Mouse (Mus musculus): ENCODE results near the gene Igfn1. TPM values are rescaled to one million over a fixed set of nuclear protein-coding genes. Genes with fewer than 3 reads are reported as not detected.

Gene Igfn1
- total and polyA plus RNA-seq, 3 experiments, result not detected

DNA sequence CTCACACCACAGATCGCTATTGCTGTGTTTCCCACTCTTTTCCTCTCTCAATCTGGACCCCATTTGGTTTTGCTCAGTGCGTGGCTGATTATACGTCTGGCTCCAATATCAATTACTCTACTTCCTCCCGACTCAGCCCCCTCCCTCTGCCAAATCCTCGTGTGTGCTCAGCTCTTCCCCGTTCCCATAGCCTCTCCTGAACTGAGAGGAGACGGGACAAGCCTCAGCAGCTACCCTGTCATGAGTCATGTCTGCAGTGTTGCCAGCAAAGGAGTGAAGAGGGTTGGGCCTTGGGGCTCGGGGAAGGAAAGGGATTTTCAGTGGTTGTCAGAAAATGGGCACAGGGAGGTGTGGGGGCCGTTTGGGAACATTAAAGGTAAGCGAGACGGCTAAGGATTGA is 99.4 kb downstream of the Igfn1 start:
- intact Hi-C loops (cut with DNase I), result no loop called here
- no peaks in the 10 kb centered on the region for H3K27me3 ChIP-seq (ENCODE audit: control insufficient read depth, insufficient read depth, low read length)
- 50% methylated on average over 11 of the region's 11 CpGs for WGBS
- no peak for DNase-seq
- no peak overlapping the region for H3K4me3 ChIP-seq
- H3K9ac ChIP-seq (ENCODE audit: low read depth, low read length), result no peak overlapping the region
- TF ChIP-seq CTCF (IDR thresholded peaks at IDR 0.05) (no peak), POLR2A (IDR thresholded peaks at IDR 0.05; ENCODE audit: insufficient read depth, low read depth, low read length) (no peak), EP300 (IDR thresholded peaks at IDR 0.05; ENCODE audit: insufficient read depth, low read depth, low read length) (no peak)
- no peaks in the 10 kb centered on the region for H3K36me3 ChIP-seq (ENCODE audit: control insufficient read depth, insufficient read depth, low read length)
- H3K27ac ChIP-seq, result no peak overlapping the region
- no peaks in the 10 kb centered on the region for H3K4me1 ChIP-seq (ENCODE audit: control insufficient read depth, insufficient read depth, low read length)
- no peaks in the 10 kb centered on the region for H3K79me2 ChIP-seq (replicated peaks; ENCODE audit: control insufficient read depth, insufficient read depth, low read length)

Other genes with a start within 250 kb of the Igfn1 start
- 10 to 100 TPM in 1 of 2 experiments, 1 to 10 TPM in 1; 8.4 to 11.5 TPM for gene Phlda3, start 240.2 kb downstream of the Igfn1 start, total RNA-seq (2021)
- gene Phlda3, start 240.2 kb downstream of the Igfn1 start, polyA plus RNA-seq (2012; rRNA removed), result 23.3 and 36.8 TPM in 2 replicates
- gene Tnni1, start 226.9 kb downstream of the Igfn1 start, total RNA-seq (2021), result 1 to 10 TPM in 1 of 2 experiments, under 1 TPM in 1; 0.84 to 1.1 TPM
- 1.3 and 2.5 TPM in 2 replicates for gene Tnni1, start 226.9 kb downstream of the Igfn1 start, polyA plus RNA-seq (2012; rRNA removed)
- 1 to 10 TPM; 7.2 to 7.3 TPM for gene Lad1, start 187.7 kb downstream of the Igfn1 start, total RNA-seq (2021)
- 13.2 and 16.2 TPM in 2 replicates for gene Lad1, start 187.7 kb downstream of the Igfn1 start, polyA plus RNA-seq (2012; rRNA removed)
- 1,000 to 10,000 TPM; 8,290 to 9,301 TPM for gene Tnnt2, start 170.0 kb downstream of the Igfn1 start, total RNA-seq (2021)
- 3,392 and 4,661 TPM in 2 replicates for gene Tnnt2, start 170.0 kb downstream of the Igfn1 start, polyA plus RNA-seq (2012; rRNA removed)
- not detected for gene Pkp1, start 87.1 kb downstream of the Igfn1 start, total RNA-seq (2021)
- gene Pkp1, start 87.1 kb downstream of the Igfn1 start, polyA plus RNA-seq (2012; rRNA removed), result 0.03 and 0.16 TPM in 2 replicates
- 10 to 100 TPM; 11.1 to 13.1 TPM for gene Tmem9, start 1.8 kb upstream of the Igfn1 start, total RNA-seq (2021)
- gene Tmem9, start 1.8 kb upstream of the Igfn1 start, polyA plus RNA-seq (2012; rRNA removed), result 28.6 and 47.8 TPM in 2 replicates
- gene Ascl5, start 44.5 kb upstream of the Igfn1 start, total RNA-seq (2021), result not detected
- not detected in 2 replicates for gene Ascl5, start 44.5 kb upstream of the Igfn1 start, polyA plus RNA-seq (2012; rRNA removed)
- gene Cacna1s, start 46.4 kb upstream of the Igfn1 start, total RNA-seq (2021), result 1 to 10 TPM; 8.0 to 9.1 TPM
- gene Cacna1s, start 46.4 kb upstream of the Igfn1 start, polyA plus RNA-seq (2012; rRNA removed), result 11.4 and 12.4 TPM in 2 replicates
- gene Kif21b, start 125.0 kb upstream of the Igfn1 start, total RNA-seq (2021), result under 1 TPM; 0.78 to 0.98 TPM
- 1.7 and 2.7 TPM in 2 replicates for gene Kif21b, start 125.0 kb upstream of the Igfn1 start, polyA plus RNA-seq (2012; rRNA removed)
- gene Mroh3, start 206.5 kb upstream of the Igfn1 start, total RNA-seq (2021), result not detected
- gene Mroh3, start 206.5 kb upstream of the Igfn1 start, polyA plus RNA-seq (2012; rRNA removed), result not detected in 2 replicates
- gene Inava, start 227.9 kb upstream of the Igfn1 start, total RNA-seq (2021), result not detected
- 0.29 TPM in 1 of 2 replicates, not detected in the other for gene Inava, start 227.9 kb upstream of the Igfn1 start, polyA plus RNA-seq (2012; rRNA removed)